Mouse (Mus musculus): ENCODE data around the gene Utp20. TPM values are rescaled to one million over a fixed set of nuclear protein-coding genes. Genes with fewer than 3 reads are reported as not detected.
"Not testable (repeated sequence)": the region's sequence is repeated elsewhere in the genome, so short reads cannot be mapped to it uniquely, and the experiment has no call there.

The Utp20 gene
- polyA plus RNA-seq, 1 experiment from 2014 or later, result 6.5 TPM

GRCm38 (mm10) chr10:88769676-88770075, 56.9 kb downstream of the Utp20 start:
- no peaks in the 10 kb centered on the region for H3K4me1 ChIP-seq (ENCODE audit: control insufficient read depth, insufficient read depth, low read length)
- no peak overlapping the region for H3K4me3 ChIP-seq (ENCODE audit: low read length)
- ATAC-seq (replicated peaks; ENCODE audit: extremely low read depth, insufficient read depth, low FRiP score), result no peak
- WGBS, result 94% methylated on average over 7 of the region's 7 CpGs
- no peak overlapping the region for H3K27ac ChIP-seq (ENCODE audit: low read length)
- H3K9me3 ChIP-seq (replicated peaks; ENCODE audit: control insufficient read depth, low read length), result no peaks in the 10 kb centered on the region
- H3K9ac ChIP-seq (ENCODE audit: low read length), result no peak overlapping the region
- no peak overlapping the region for H3K4me2 ChIP-seq (ENCODE audit: low read depth, low read length)
- no peaks in the 10 kb centered on the region for H3K27me3 ChIP-seq (ENCODE audit: control insufficient read depth, insufficient read depth, low read length)
- peaks cover 49% of the 10 kb centered on the region for H3K36me3 ChIP-seq (ENCODE audit: control insufficient read depth, insufficient read depth)

- ATAC-seq (replicated peaks; ENCODE audit: extremely low read depth, insufficient read depth, low FRiP score), result no peak
- Histone ChIP-seq H3K27me3 (ENCODE audit: control insufficient read depth, insufficient read depth, low read length) (no peaks in the 10 kb centered on the region), H3K4me2 (ENCODE audit: low read depth, low read length) (no peak overlapping the region), H3K4me1 (ENCODE audit: control insufficient read depth, insufficient read depth, low read length) (no peaks in the 10 kb centered on the region), H3K4me3 (ENCODE audit: low read length) (no peak overlapping the region), H3K9ac (ENCODE audit: low read length) (no peak overlapping the region), H3K36me3 (ENCODE audit: control insufficient read depth, insufficient read depth) (peaks cover 52% of the 10 kb centered on the region), H3K27ac (ENCODE audit: low read length) (no peak overlapping the region), H3K9me3 (replicated peaks; ENCODE audit: control insufficient read depth, low read length) (no peaks in the 10 kb centered on the region)
- WGBS, result 81% methylated on average over 5 of the region's 5 CpGs
These were observed 57.6 kb downstream of the Utp20 start for GRCm38 (mm10) chr10:88768961-88769360.

GRCm38 (mm10) chr10:88765431-88766142, 61.0 kb downstream of the Utp20 start:
- Histone ChIP-seq H3K27me3 (ENCODE audit: control insufficient read depth, insufficient read depth, low read length) (no peaks in the 10 kb centered on the region), H3K27ac (ENCODE audit: low read length) (no peak overlapping the region), H3K4me2 (ENCODE audit: low read depth, low read length) (no peak overlapping the region), H3K4me1 (ENCODE audit: control insufficient read depth, insufficient read depth, low read length) (no peaks in the 10 kb centered on the region), H3K9me3 (replicated peaks; ENCODE audit: control insufficient read depth, low read length) (no peaks in the 10 kb centered on the region), H3K4me3 (ENCODE audit: low read length) (no peak overlapping the region), H3K36me3 (ENCODE audit: control insufficient read depth, insufficient read depth) (peaks cover 41% of the 10 kb centered on the region), H3K9ac (ENCODE audit: low read length) (no peak overlapping the region)
- 66% methylated on average over 15 of the region's 15 CpGs for WGBS
- ATAC-seq (replicated peaks; ENCODE audit: extremely low read depth, insufficient read depth, low FRiP score), result no peak

GRCm38 (mm10) chr10:88761524-88762212, 64.9 kb downstream of the Utp20 start:
- Histone ChIP-seq H3K4me3 (ENCODE audit: low read length) (no peak overlapping the region), H3K9ac (ENCODE audit: low read length) (no peak overlapping the region), H3K4me2 (ENCODE audit: low read depth, low read length) (no peak overlapping the region), H3K27me3 (ENCODE audit: control insufficient read depth, insufficient read depth, low read length) (no peaks in the 10 kb centered on the region), H3K36me3 (ENCODE audit: control insufficient read depth, insufficient read depth) (peaks cover 45% of the 10 kb centered on the region), H3K9me3 (replicated peaks; ENCODE audit: control insufficient read depth, low read length) (no peaks in the 10 kb centered on the region), H3K27ac (ENCODE audit: low read length) (no peak overlapping the region), H3K4me1 (ENCODE audit: control insufficient read depth, insufficient read depth, low read length) (no peaks in the 10 kb centered on the region)
- 85% methylated on average over 13 of the region's 13 CpGs for WGBS
- no peak for ATAC-seq (replicated peaks; ENCODE audit: extremely low read depth, insufficient read depth, low FRiP score)

GRCm38 (mm10) chr10:88741426-88741825, 85.2 kb downstream of the Utp20 start:
- no peaks in the 10 kb centered on the region for H3K9me3 ChIP-seq (replicated peaks; ENCODE audit: control insufficient read depth, low read length)
- no peak overlapping the region for H3K4me2 ChIP-seq (ENCODE audit: low read depth, low read length)
- no peak overlapping the region for H3K9ac ChIP-seq (ENCODE audit: low read length)
- peaks cover 58% of the 10 kb centered on the region for H3K36me3 ChIP-seq (ENCODE audit: control insufficient read depth, insufficient read depth)
- ATAC-seq (replicated peaks; ENCODE audit: extremely low read depth, insufficient read depth, low FRiP score), result no peak
- H3K4me3 ChIP-seq (ENCODE audit: low read length), result no peak overlapping the region
- 82% methylated on average over 2 of the region's 2 CpGs for WGBS
- no peak overlapping the region for H3K27ac ChIP-seq (ENCODE audit: low read length)
- H3K27me3 ChIP-seq (ENCODE audit: control insufficient read depth, insufficient read depth, low read length), result no peaks in the 10 kb centered on the region
- no peaks in the 10 kb centered on the region for H3K4me1 ChIP-seq (ENCODE audit: control insufficient read depth, insufficient read depth, low read length)

DNA sequence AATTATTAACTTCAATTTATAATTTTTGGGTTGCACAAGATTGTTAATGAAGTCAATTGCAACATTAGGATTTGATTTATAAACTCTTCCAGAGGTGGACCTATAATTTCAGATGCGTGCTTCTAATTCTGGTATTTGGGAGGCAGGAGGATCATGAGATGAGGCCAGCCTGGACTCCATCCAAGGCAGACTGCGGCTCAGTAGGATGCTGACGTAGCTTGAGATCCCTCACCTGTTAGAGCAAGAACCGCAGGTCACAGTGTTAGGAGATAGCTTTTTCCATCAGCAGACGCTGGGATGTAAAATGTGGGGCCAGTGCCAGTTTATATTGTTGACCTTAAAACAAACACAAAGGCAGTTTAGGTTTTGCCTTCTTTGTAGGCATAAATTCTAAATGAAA, 85.8 kb downstream of the Utp20 start:
- Histone ChIP-seq H3K4me3 (ENCODE audit: low read length) (no peak overlapping the region), H3K4me1 (ENCODE audit: control insufficient read depth, insufficient read depth, low read length) (no peaks in the 10 kb centered on the region), H3K27ac (ENCODE audit: low read length) (no peak overlapping the region), H3K9ac (ENCODE audit: low read length) (no peak overlapping the region), H3K9me3 (replicated peaks; ENCODE audit: control insufficient read depth, low read length) (no peaks in the 10 kb centered on the region), H3K27me3 (ENCODE audit: control insufficient read depth, insufficient read depth, low read length) (no peaks in the 10 kb centered on the region), H3K36me3 (ENCODE audit: control insufficient read depth, insufficient read depth) (peaks cover 59% of the 10 kb centered on the region), H3K4me2 (ENCODE audit: low read depth, low read length) (no peak overlapping the region)
- WGBS, result 80% methylated on average over 5 of the region's 5 CpGs
- ATAC-seq (replicated peaks; ENCODE audit: extremely low read depth, insufficient read depth, low FRiP score), result no peak

- no peaks in the 10 kb centered on the region for H3K27me3 ChIP-seq (ENCODE audit: control insufficient read depth, insufficient read depth, low read length)
- no peak for ATAC-seq (replicated peaks; ENCODE audit: extremely low read depth, insufficient read depth, low FRiP score)
- H3K27ac ChIP-seq (ENCODE audit: low read length), result no peak overlapping the region
- no peaks in the 10 kb centered on the region for H3K9me3 ChIP-seq (replicated peaks; ENCODE audit: control insufficient read depth, low read length)
- no peak overlapping the region for H3K4me3 ChIP-seq (ENCODE audit: low read length)
- H3K4me1 ChIP-seq (ENCODE audit: control insufficient read depth, insufficient read depth, low read length), result no peaks in the 10 kb centered on the region
- H3K9ac ChIP-seq (ENCODE audit: low read length), result no peak overlapping the region
- WGBS, result 81% methylated on average over 1 of the region's 1 CpGs
- H3K4me2 ChIP-seq (ENCODE audit: low read depth, low read length), result no peak overlapping the region
- peaks cover 50% of the 10 kb centered on the region for H3K36me3 ChIP-seq (ENCODE audit: control insufficient read depth, insufficient read depth)
These were observed 86.8 kb downstream of the Utp20 start for GRCm38 (mm10) chr10:88739818-88740217.

- H3K36me3 ChIP-seq (ENCODE audit: control insufficient read depth, insufficient read depth), result peaks cover 43% of the 10 kb centered on the region
- H3K4me3 ChIP-seq (ENCODE audit: low read length); H3K4me1 ChIP-seq (ENCODE audit: control insufficient read depth, insufficient read depth, low read length); H3K9me3 ChIP-seq (replicated peaks; ENCODE audit: control insufficient read depth, low read length); H3K27ac ChIP-seq (ENCODE audit: low read length); H3K4me2 ChIP-seq (ENCODE audit: low read depth, low read length); H3K9ac ChIP-seq (ENCODE audit: low read length); H3K27me3 ChIP-seq (ENCODE audit: control insufficient read depth, insufficient read depth, low read length); ATAC-seq (replicated peaks; ENCODE audit: extremely low read depth, insufficient read depth, low FRiP score): not testable (repeated sequence)
- 96% methylated on average over 8 of the region's 8 CpGs for WGBS
These were observed 87.5 kb downstream of the Utp20 start for GRCm38 (mm10) chr10:88739074-88739473.

DNA sequence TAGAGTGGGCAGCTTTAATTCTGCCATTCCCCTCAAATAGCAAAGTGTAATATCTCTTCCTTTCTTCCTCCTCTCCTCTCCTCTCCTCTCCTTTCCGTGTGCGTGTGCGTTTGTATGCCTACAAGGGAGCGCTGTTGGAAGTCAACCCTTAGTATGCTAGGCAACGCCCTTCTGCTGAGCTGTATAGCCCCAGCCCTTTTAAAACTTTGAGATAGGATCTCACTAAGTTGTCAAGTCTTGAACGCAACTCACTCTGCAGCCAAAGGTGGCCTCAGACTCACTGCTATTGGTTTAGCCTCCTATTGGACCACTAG, 94.3 kb downstream of the Utp20 start:
- Histone ChIP-seq H3K9me3 (replicated peaks; ENCODE audit: control insufficient read depth, low read length) (no peaks in the 10 kb centered on the region), H3K36me3 (ENCODE audit: control insufficient read depth, insufficient read depth) (peaks cover 8% of the 10 kb centered on the region; the same call in 1 of the 2 replicates), H3K4me2 (ENCODE audit: low read depth, low read length) (peak overlapping the region; percentile 94), H3K27ac (ENCODE audit: low read length) (no peak overlapping the region), H3K4me1 (ENCODE audit: control insufficient read depth, insufficient read depth, low read length) (peaks cover 5% of the 10 kb centered on the region; the same call in 1 of the 2 replicates), H3K9ac (ENCODE audit: low read length) (peak overlapping the region; percentile 97), H3K4me3 (ENCODE audit: low read length) (peak overlapping the region; percentile 92), H3K27me3 (ENCODE audit: control insufficient read depth, insufficient read depth, low read length) (no peaks in the 10 kb centered on the region)
- ATAC-seq (replicated peaks; ENCODE audit: extremely low read depth, insufficient read depth, low FRiP score), result no peak
- WGBS, result 9% methylated on average over 6 of the region's 6 CpGs
